Mouse (Mus musculus) kidney, adult 2 months (tissue): ENCODE data around the gene Rpl27a. TPM values are rescaled to one million over a fixed set of nuclear protein-coding genes. Genes with fewer than 3 reads are reported as not detected.
A peak's percentile ranks its signal among the peaks of the same experiment; 100 is the strongest.

Source experiments
- DNase-seq: peaks from one replicate; pipeline ENCODE4 v3.0.0; 2021
- H3K27ac ChIP-seq: fragments of 200-500 bp; 2 replicates; pipeline ENCODE4 v1.5.1; 2012; ENCODE audit warnings: low read depth, low read length, control low read depth, inconsistent platforms; ENCODE audit not compliant: insufficient read depth
- H3K27me3 ChIP-seq: fragments of 200-500 bp; replicated peaks from 2 replicates; pipeline ENCODE4 v1.6.1; 2012; ENCODE audit warnings: mild to moderate bottlenecking, moderate library complexity, low read length, inconsistent platforms; ENCODE audit not compliant: control insufficient read depth, insufficient read depth
- H3K36me3 ChIP-seq: fragments of 200-500 bp; 2 replicates; pipeline ENCODE4 v1.6.1; 2012; ENCODE audit warnings: mild to moderate bottlenecking, moderate library complexity, low read length, inconsistent platforms; ENCODE audit not compliant: control insufficient read depth, insufficient read depth
- H3K4me1 ChIP-seq: fragments of 200-500 bp; 2 replicates; pipeline ENCODE4 v1.6.1; 2011; ENCODE audit warnings: low read length; ENCODE audit not compliant: control insufficient read depth, insufficient read depth
- H3K4me3 ChIP-seq: fragments of 200-500 bp; 2 replicates; pipeline ENCODE4 v1.5.1; 2011; ENCODE audit warnings: mild to moderate bottlenecking, low read depth, low read length, control low read depth; ENCODE audit not compliant: insufficient read depth
- CTCF ChIP-seq: fragments of 200-500 bp; conservative IDR thresholded peaks from 2 replicates; pipeline ENCODE4 v1.5.1; 2011; ENCODE audit warnings: low read depth, mild to moderate bottlenecking, control low read depth, low read length, moderate library complexity, mixed read lengths; ENCODE audit not compliant: insufficient read depth, insufficient read length
- POLR2A ChIP-seq: fragments of 200-500 bp; IDR thresholded peaks from one replicate; pipeline ENCODE4 v1.6.1; 2011; ENCODE audit warnings: low read depth, low read length, control low read depth
- WGBS: fragments of 180-500 bp; shearing (Covaris S2); methylation state at CpG from one replicate; pipeline ENCODE4 v1.1.7; 2018; 5-methylcytosine and 5-hydroxymethylcytosine counted together
- polyA plus RNA-seq: library from polyadenylated mRNA; depleted of rRNA; stranded (reverse); fragments of >200 nt; gene quantifications from 2 replicates; pipeline ENCODE4 v1.2.3, GENCODE M21; 2012

The Rpl27a gene
- polyA plus RNA-seq, 1 experiment: 374 TPM

- DNase-seq: no peak
- Histone ChIP-seq H3K27me3 (no peaks in the 10 kb centered on the region), H3K4me1 (no peaks in the 10 kb centered on the region), H3K36me3 (no peaks in the 10 kb centered on the region), H3K27ac (no peak overlapping the region), H3K4me3 (no peak overlapping the region)
- 22% methylated on average over 21 of the region's 21 CpGs for WGBS
- TF ChIP-seq POLR2A (no peak), CTCF (no peak)
Observed at GRCm38 (mm10) chr7:109493319-109494316, 25.3 kb upstream of the Rpl27a start.

GRCm38 (mm10) chr7:109497507-109497906 lies 21.4 kb upstream of the Rpl27a start:
- H3K4me1 ChIP-seq: no peaks in the 10 kb centered on the region
- WGBS: 75% methylated on average over 4 of the region's 4 CpGs
- no peak overlapping the region for H3K27ac ChIP-seq
- no peaks in the 10 kb centered on the region; the same call in 1 of the 2 replicates for H3K27me3 ChIP-seq
- DNase-seq: no peak
- no peak overlapping the region for H3K4me3 ChIP-seq
- no peak for TF ChIP-seq POLR2A
- no peak for TF ChIP-seq CTCF
- no peaks in the 10 kb centered on the region for H3K36me3 ChIP-seq

GRCm38 (mm10) chr7:109507119-109507518 lies 11.8 kb upstream of the Rpl27a start:
- no peak overlapping the region for H3K27ac ChIP-seq
- no peaks in the 10 kb centered on the region for H3K36me3 ChIP-seq
- H3K4me1 ChIP-seq: no peaks in the 10 kb centered on the region
- no peaks in the 10 kb centered on the region for H3K27me3 ChIP-seq
- WGBS: 21% methylated on average over 8 of the region's 8 CpGs
- DNase-seq: no peak
- TF ChIP-seq POLR2A (no peak), CTCF (no peak)
- no peak overlapping the region for H3K4me3 ChIP-seq

- WGBS: 64% methylated on average over 9 of the region's 9 CpGs
- no peaks in the 10 kb centered on the region for H3K4me1 ChIP-seq
- H3K27ac ChIP-seq: no peak overlapping the region
- H3K4me3 ChIP-seq: no peak overlapping the region
- H3K36me3 ChIP-seq: no peaks in the 10 kb centered on the region
- no peak for DNase-seq
- no peaks in the 10 kb centered on the region for H3K27me3 ChIP-seq
- TF ChIP-seq CTCF: no peak
- TF ChIP-seq POLR2A: no peak
Observed at GRCm38 (mm10) chr7:109507572-109507971, 11.4 kb upstream of the Rpl27a start.

GRCm38 (mm10) chr7:109508034-109508433 lies 10.9 kb upstream of the Rpl27a start, which contains the start of gene Trim66:
Gene Trim66, minus strand, starts transcription at chr7:109508134.
- TF ChIP-seq CTCF (no peak), POLR2A (no peak)
- H3K27me3 ChIP-seq: no peaks in the 10 kb centered on the region
- no peak for DNase-seq
- H3K27ac ChIP-seq: no peak within 1 kb of the TSS
- 92% methylated on average over 4 of the region's 4 CpGs for WGBS
- H3K36me3 ChIP-seq: no peaks in the 10 kb centered on the region
- no peaks in the 10 kb centered on the region for H3K4me1 ChIP-seq
- H3K4me3 ChIP-seq: no peak within 1 kb of the TSS

- WGBS: 60% methylated on average over 2 of the region's 2 CpGs
- DNase-seq: peak; percentile 45
- no peaks in the 10 kb centered on the region for H3K4me1 ChIP-seq
- H3K27me3 ChIP-seq: no peaks in the 10 kb centered on the region
- no peak overlapping the region for H3K4me3 ChIP-seq
- no peak for TF ChIP-seq CTCF
- TF ChIP-seq POLR2A: no peak
- no peaks in the 10 kb centered on the region for H3K36me3 ChIP-seq
- H3K27ac ChIP-seq: no peak overlapping the region
Observed at GRCm38 (mm10) chr7:109510799-109511198, 8.1 kb upstream of the Rpl27a start.

- 97% methylated on average over 3 of the region's 3 CpGs for WGBS
- no peak overlapping the region for H3K27ac ChIP-seq
- no peak for DNase-seq
- H3K4me1 ChIP-seq: no peaks in the 10 kb centered on the region
- no peak overlapping the region for H3K4me3 ChIP-seq
- TF ChIP-seq CTCF (no peak), POLR2A (no peak)
- no peaks in the 10 kb centered on the region for H3K36me3 ChIP-seq
- no peaks in the 10 kb centered on the region for H3K27me3 ChIP-seq
Observed at GRCm38 (mm10) chr7:109511838-109512237, 7.1 kb upstream of the Rpl27a start.
